Mouse (Mus musculus): ENCODE data around the gene Amotl1.

Gene Amotl1

DNA sequence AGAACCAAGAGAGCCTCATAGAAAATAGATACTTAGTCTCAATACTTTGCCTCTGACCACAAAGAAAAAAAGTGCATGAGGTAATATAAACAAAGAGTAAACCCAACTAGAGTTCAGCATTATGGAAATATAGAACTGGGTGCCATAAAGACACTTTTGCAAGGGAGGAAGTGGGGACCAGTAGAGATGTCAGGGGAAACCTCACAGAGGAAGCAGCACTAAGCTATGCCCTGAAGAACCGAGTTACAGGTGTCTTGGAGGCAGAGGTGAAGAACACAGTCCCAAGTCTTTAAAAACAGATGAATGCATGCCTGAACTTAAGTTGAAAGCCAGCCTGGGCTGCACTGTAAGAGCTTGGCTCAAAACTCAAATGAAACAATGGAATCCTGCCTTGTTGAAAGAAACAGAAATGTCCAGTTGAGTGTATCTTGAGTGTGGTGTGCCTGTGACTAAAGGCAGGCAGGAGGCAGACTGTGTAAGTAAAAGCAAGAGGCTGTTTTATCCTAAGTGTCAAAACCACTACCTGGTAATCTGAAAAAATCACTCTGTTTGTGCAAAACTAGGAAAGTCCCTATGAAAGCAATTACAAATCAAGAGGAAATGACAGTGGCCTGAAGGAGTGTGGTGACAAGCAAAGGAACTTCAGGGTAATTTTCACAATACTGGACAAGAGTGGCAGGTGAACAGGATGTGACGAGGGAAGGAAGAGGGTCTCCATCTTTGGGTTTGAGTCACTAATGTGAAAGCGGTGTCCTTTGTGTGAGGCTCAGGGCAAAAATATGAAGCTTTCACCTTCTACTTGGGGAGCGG is 145.8 kb downstream of the Amotl1 start:
- DNase-seq (ENCODE audit: extremely low read depth, insufficient read length, low spot score): no peak
